Mouse (Mus musculus) thymus, postnatal 0 days (tissue): ENCODE data around the gene Nwd1. TPM values are rescaled to one million over a fixed set of nuclear protein-coding genes. Genes with fewer than 3 reads are reported as not detected.

Experiments used
- DNase-seq: peaks from one replicate; pipeline ENCODE4 v3.0.0-alpha.2; 2015; ENCODE audit warnings: low spot score
- polyA plus RNA-seq: library from polyadenylated mRNA; unstranded; fragments of >200 nt; fragmentation: Nextera tagmentation; extraction: Ambion mirVana; gene quantifications from 2 replicates; pipeline ENCODE4 v1.2.1, GENCODE M21; 2015

The Nwd1 gene
- polyA plus RNA-seq, 1 experiment from 2014 or later: 3.1 TPM

- no peak for DNase-seq
These were observed 51.9 kb downstream of the Nwd1 start for GRCm38 (mm10) chr8:72698349-72698926.

GRCm38 (mm10) chr8:72712569-72712968 is 66.1 kb downstream of the Nwd1 start:
- no peak for DNase-seq

GRCm38 (mm10) chr8:72716594-72716993 is 70.1 kb downstream of the Nwd1 start:
- no peak for DNase-seq

GRCm38 (mm10) chr8:72720541-72720940 is 74.0 kb downstream of the Nwd1 start:
- DNase-seq: no peak

GRCm38 (mm10) chr8:72722769-72723650 is 76.5 kb downstream of the Nwd1 start, which contains the start of gene Sin3b:
TSS of gene Sin3b (plus strand) at chr8:72723285.
- peak; percentile 90 for DNase-seq

GRCm38 (mm10) chr8:72723651-72724001 is 77.1 kb downstream of the Nwd1 start:
- no peak for DNase-seq

GRCm38 (mm10) chr8:72728636-72729035 is 82.1 kb downstream of the Nwd1 start:
- no peak for DNase-seq

- peak; percentile 89 for DNase-seq
These were observed 88.5 kb downstream of the Nwd1 start for GRCm38 (mm10) chr8:72735001-72735400.

- no peak for DNase-seq
These were observed 90.4 kb downstream of the Nwd1 start for GRCm38 (mm10) chr8:72736868-72737267.

- peak; percentile 79 for DNase-seq
These were observed 99.5 kb downstream of the Nwd1 start for GRCm38 (mm10) chr8:72746061-72746460.

- no peak for DNase-seq
These were observed 103.3 kb downstream of the Nwd1 start for GRCm38 (mm10) chr8:72749846-72750245.

GRCm38 (mm10) chr8:72750266-72750665 is 103.8 kb downstream of the Nwd1 start:
- DNase-seq: no peak

GRCm38 (mm10) chr8:72751126-72751525 is 104.6 kb downstream of the Nwd1 start:
- DNase-seq: no peak

GRCm38 (mm10) chr8:72752289-72752688 is 105.8 kb downstream of the Nwd1 start:
- no peak for DNase-seq

GRCm38 (mm10) chr8:72753165-72753564 is 106.7 kb downstream of the Nwd1 start:
- no peak for DNase-seq

- no peak for DNase-seq
These were observed 107.3 kb downstream of the Nwd1 start for GRCm38 (mm10) chr8:72753781-72754180.

- DNase-seq: no peak
These were observed 109.5 kb downstream of the Nwd1 start for GRCm38 (mm10) chr8:72756031-72756430.

GRCm38 (mm10) chr8:72756771-72757390 is 110.4 kb downstream of the Nwd1 start:
- DNase-seq: no peak

- no peak for DNase-seq
These were observed 111.1 kb downstream of the Nwd1 start for GRCm38 (mm10) chr8:72757426-72758195.

GRCm38 (mm10) chr8:72758310-72758709 is 111.8 kb downstream of the Nwd1 start:
- no peak for DNase-seq

- no peak for DNase-seq
These were observed 113.7 kb downstream of the Nwd1 start for GRCm38 (mm10) chr8:72760216-72760615.
